Mouse (Mus musculus): ENCODE measurements around the gene Gm14744. TPM values are rescaled to one million over a fixed set of nuclear protein-coding genes. Genes with fewer than 3 reads are reported as not detected.
"Not testable (repeated sequence)": the region's sequence is repeated elsewhere in the genome, so short reads cannot be mapped to it uniquely, and the experiment has no call there.

Gm14744 gene
- not detected in 2 replicates for polyA plus RNA-seq (2014; fragmentation: Nextera tagmentation; extraction: Ambion mirVana)

DNA sequence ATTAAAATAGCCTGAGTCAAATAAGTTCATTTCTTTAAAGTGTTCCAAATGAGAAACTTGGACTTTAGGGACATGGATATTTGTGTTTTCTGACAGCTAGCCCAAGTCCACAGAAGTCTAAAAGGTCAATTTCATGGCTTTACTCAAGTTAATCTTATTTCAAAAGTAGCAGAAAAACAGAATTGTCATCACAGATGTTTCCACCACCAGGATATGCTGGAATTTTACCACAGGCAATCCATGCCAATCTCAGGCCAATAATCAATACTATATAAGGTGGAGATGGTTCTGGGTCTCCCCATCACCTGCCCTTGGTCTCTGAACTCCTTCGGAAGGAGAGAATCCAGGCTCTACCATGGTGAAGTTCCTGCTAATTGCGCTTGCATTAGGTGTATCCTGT, at the start of gene Gm14744:
Gene Gm14744 (plus strand): TSS at position 301 of the 400 bp plus-strand sequence.
- H3K4me2 ChIP-seq; H3K27me3 ChIP-seq (ENCODE audit: insufficient read depth, low read length); H3K36me3 ChIP-seq (ENCODE audit: insufficient read depth); DNase-seq; H3K9me3 ChIP-seq (ENCODE audit: low read depth, low read length); H3K4me1 ChIP-seq (ENCODE audit: insufficient read depth); H3K4me3 ChIP-seq (ENCODE audit: low read depth, low read length); H3K9ac ChIP-seq; ATAC-seq (ENCODE audit: insufficient read depth); H3K27ac ChIP-seq (ENCODE audit: low read depth): not testable (repeated sequence)
- WGBS, result 91% methylated on average over 2 of the region's 2 CpGs

DNA sequence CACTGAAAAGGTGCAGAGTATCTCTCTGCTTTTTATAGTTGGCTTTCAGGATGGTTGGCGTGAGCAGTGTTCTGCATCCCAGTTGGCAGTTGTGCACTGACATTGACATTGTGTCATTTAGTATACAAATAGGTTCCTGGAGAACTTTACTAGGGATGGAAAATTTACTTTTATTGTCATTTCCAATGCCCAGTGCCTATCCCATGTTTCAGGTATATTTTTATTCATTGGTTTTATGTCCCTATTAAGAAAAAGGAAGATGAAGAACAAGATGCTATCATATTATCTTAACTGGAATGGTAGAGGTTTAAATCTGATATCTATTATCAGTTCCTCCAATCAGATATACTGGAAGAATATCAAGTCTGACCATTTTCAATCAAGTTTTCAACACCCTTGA, 11.0 kb upstream of the Gm14744 start, which contains the start of gene Pbsn:
Gene Pbsn (minus strand): TSS at position 101 of the 400 bp plus-strand sequence.
- DNase-seq, result no peak
- Histone ChIP-seq H3K27me3 (ENCODE audit: insufficient read depth, low read length) (no peaks in the 10 kb centered on the region), H3K9ac (no peak within 1 kb of the TSS), H3K36me3 (ENCODE audit: insufficient read depth) (no peaks in the 10 kb centered on the region), H3K4me3 (ENCODE audit: low read depth, low read length) (no peak within 1 kb of the TSS), H3K4me2 (no peak within 1 kb of the TSS), H3K27ac (ENCODE audit: low read depth) (no peak within 1 kb of the TSS), H3K9me3 (ENCODE audit: low read depth, low read length) (no peaks in the 10 kb centered on the region), H3K4me1 (ENCODE audit: insufficient read depth) (no peaks in the 10 kb centered on the region)
- no peak for ATAC-seq (ENCODE audit: insufficient read depth)
- WGBS, result 74% methylated on average over 1 of the region's 1 CpGs
- TF ChIP-seq CTCF (IDR thresholded peaks at IDR 0.05; ENCODE audit: low read depth), result no peak

DNA sequence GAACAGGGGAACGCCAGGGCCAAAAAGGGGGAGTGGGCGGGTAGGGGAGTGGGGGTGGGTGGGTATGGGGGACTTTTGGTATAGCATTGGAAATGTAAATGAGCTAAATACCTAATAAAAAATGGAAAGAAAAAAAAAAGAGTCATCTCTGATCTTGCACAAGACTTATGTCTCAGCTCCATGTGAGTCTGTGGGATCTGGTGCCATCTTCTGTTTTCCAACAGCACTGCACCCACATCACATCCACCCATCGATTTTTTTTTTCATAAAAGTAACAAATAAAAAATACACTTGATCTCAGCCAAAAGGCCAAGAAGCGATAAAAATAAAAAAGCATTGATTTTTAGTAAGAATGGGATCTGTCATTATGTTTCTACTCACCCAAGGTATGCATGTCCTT, 15.5 kb downstream of the Gm14744 start:
- not testable (repeated sequence) for H3K4me1 ChIP-seq (ENCODE audit: insufficient read depth); ATAC-seq (ENCODE audit: insufficient read depth); H3K4me3 ChIP-seq (ENCODE audit: low read depth, low read length); H3K36me3 ChIP-seq (ENCODE audit: insufficient read depth); H3K9me3 ChIP-seq (ENCODE audit: low read depth, low read length); H3K27ac ChIP-seq (ENCODE audit: low read depth); H3K27me3 ChIP-seq (ENCODE audit: insufficient read depth, low read length); DNase-seq; H3K9ac ChIP-seq; H3K4me2 ChIP-seq
- WGBS, result 30% methylated on average over 2 of the region's 4 CpGs

Other genes with a start within 250 kb of the Gm14744 start
- 14.0 and 14.9 TPM in 2 replicates for gene Prkx, start 68.5 kb upstream of the Gm14744 start, polyA plus RNA-seq (2014; fragmentation: Nextera tagmentation; extraction: Ambion mirVana)
- not detected in 2 replicates for gene Pbsn, start 11.1 kb upstream of the Gm14744 start, polyA plus RNA-seq (2014; fragmentation: Nextera tagmentation; extraction: Ambion mirVana)
- not detected in 2 replicates for gene 5430402E10Rik, start 60.3 kb downstream of the Gm14744 start, polyA plus RNA-seq (2014; fragmentation: Nextera tagmentation; extraction: Ambion mirVana)
- gene Obp1a, start 226.6 kb downstream of the Gm14744 start, polyA plus RNA-seq (2014; fragmentation: Nextera tagmentation; extraction: Ambion mirVana), result not detected in 2 replicates

All from lung, embryonic 14.5 days (tissue).